In genomic region chr1:191352786-191353488, GRCm38 (mm10) we compare ENCODE assay signal across 9 mouse cellular contexts. TPM values are rescaled to one million over a fixed set of nuclear protein-coding genes. Genes with fewer than 3 reads are reported as not detected.
A peak's percentile ranks its signal among the peaks of the same experiment; 100 is the strongest.
DNase-seq lines count a peak whose midpoint lies in the region; ATAC-seq and TF ChIP-seq lines count a peak whose summit lies in the region.
"Had no signal": no experiment of that assay in that cellular context is flagged by ENCODE, and none has a peak within 500 bp of the region (broad histone marks: within the 10 kb centered on the region; RNA-seq: fewer than 3 reads in every experiment).

No protein-coding gene starts in this region.

- WGBS in midbrain, postnatal 0 days = 62% methylated on average over 14 of the region's 14 CpGs
- WGBS in midbrain, embryonic 10.5 days = 76% methylated on average over 14 of the region's 14 CpGs
- 58% methylated on average over 14 of the region's 14 CpGs for WGBS in heart, embryonic 13.5 days
- WGBS in limb, embryonic 10.5 days = 78% methylated on average over 14 of the region's 14 CpGs

- H3K27ac ChIP-seq in midbrain, postnatal 0 days (ENCODE audit: low read depth, low read length) = no peak overlapping the region
- no peak overlapping the region for H3K27ac ChIP-seq in midbrain, embryonic 10.5 days (replicated peaks)
- H3K27ac ChIP-seq in heart, embryonic 13.5 days (replicated peaks) = 0 out of 2 replicates have a peak overlapping the region, but pooled peaks have one; percentile 29
- peak overlapping the region; percentile 75; the same call in 1 of the 2 replicates for H3K27ac ChIP-seq in limb, embryonic 10.5 days
- H3K27ac ChIP-seq: neural tube, embryonic 12.5 days had no signal

- peak; percentile 75 for DNase-seq in adrenal gland, postnatal 10 days
- DNase-seq in adrenal gland, adult 8-10 months = no peak
- peak; percentile 76 for DNase-seq in midbrain, postnatal 0 days (ENCODE audit: low spot score)
- DNase-seq in midbrain, embryonic 10.5 days (ENCODE audit: low spot score) = no peak
- peak; percentile 63 to 85 for DNase-seq in cerebellum, postnatal 14 days
- peak; percentile 58 for DNase-seq in limb, embryonic 10.5 days (ENCODE audit: low spot score)
- peak; percentile 34 for DNase-seq in retina, postnatal 7 days (ENCODE audit: low read depth, low spot score)

- no peaks in the 10 kb centered on the region for H3K27me3 ChIP-seq in midbrain, postnatal 0 days (ENCODE audit: insufficient read depth, low read length)
- H3K27me3 ChIP-seq in midbrain, embryonic 10.5 days (ENCODE audit: low read depth, poor library complexity, severe bottlenecking) = no peaks in the 10 kb centered on the region
- H3K27me3 ChIP-seq in heart, embryonic 13.5 days (replicated peaks) = no peaks in the 10 kb centered on the region
- no peaks in the 10 kb centered on the region for H3K27me3 ChIP-seq in limb, embryonic 10.5 days (ENCODE audit: low read depth, poor library complexity, severe bottlenecking)
- H3K27me3 ChIP-seq: neural tube, embryonic 12.5 days had no signal

- H3K4me3 ChIP-seq in midbrain, postnatal 0 days (ENCODE audit: low read depth, low read length) = no peak overlapping the region
- H3K4me3 ChIP-seq in midbrain, embryonic 10.5 days = no peak overlapping the region
- no peak overlapping the region for H3K4me3 ChIP-seq in heart, embryonic 13.5 days
- H3K4me3 ChIP-seq in limb, embryonic 10.5 days = no peak overlapping the region
- H3K4me3 ChIP-seq: neural tube, embryonic 12.5 days had no signal

- H3K36me3 ChIP-seq in midbrain, postnatal 0 days (ENCODE audit: insufficient read depth, low read length) = peaks cover 54% of the 10 kb centered on the region
- peaks cover 96% of the 10 kb centered on the region for H3K36me3 ChIP-seq in midbrain, embryonic 10.5 days
- H3K36me3 ChIP-seq in heart, embryonic 13.5 days = peaks cover 92% of the 10 kb centered on the region
- H3K36me3 ChIP-seq in limb, embryonic 10.5 days = peaks cover 89% of the 10 kb centered on the region

- H3K4me2 ChIP-seq in midbrain, postnatal 0 days (ENCODE audit: low read depth, low read length, poor library complexity, severe bottlenecking) = no peak overlapping the region
- no peak overlapping the region for H3K4me2 ChIP-seq in heart, embryonic 13.5 days
- H3K4me2 ChIP-seq: neural tube, embryonic 12.5 days had no signal

- no peaks in the 10 kb centered on the region for H3K9me3 ChIP-seq in midbrain, postnatal 0 days (ENCODE audit: low read length)
- H3K9me3 ChIP-seq in midbrain, embryonic 10.5 days (replicated peaks) = no peaks in the 10 kb centered on the region
- no peaks in the 10 kb centered on the region for H3K9me3 ChIP-seq in heart, embryonic 13.5 days
- H3K9me3 ChIP-seq in limb, embryonic 10.5 days (replicated peaks) = no peaks in the 10 kb centered on the region
- H3K9me3 ChIP-seq: neural tube, embryonic 12.5 days had no signal

- ATAC-seq in midbrain, postnatal 0 days (ENCODE audit: low FRiP score) = no peak
- ATAC-seq in heart, embryonic 13.5 days (ENCODE audit: extremely low read depth, insufficient number of reproducible peaks, low FRiP score, low TSS enrichment) = no peak

- no peaks in the 10 kb centered on the region for H3K4me1 ChIP-seq in midbrain, postnatal 0 days (ENCODE audit: insufficient read depth, low read length)
- H3K4me1 ChIP-seq in midbrain, embryonic 10.5 days = no peaks in the 10 kb centered on the region
- H3K4me1 ChIP-seq in heart, embryonic 13.5 days = peaks cover 35% of the 10 kb centered on the region
- H3K4me1 ChIP-seq in limb, embryonic 10.5 days = peaks cover 24% of the 10 kb centered on the region
- H3K4me1 ChIP-seq: neural tube, embryonic 12.5 days had no signal

- peak; percentile 71 for TF ChIP-seq CTCF in midbrain, postnatal 0 days (IDR thresholded peaks at IDR 0.05)

- no peak overlapping the region for H3K9ac ChIP-seq in midbrain, postnatal 0 days (replicated peaks; ENCODE audit: low read length, poor library complexity, severe bottlenecking)
- H3K9ac ChIP-seq in heart, embryonic 13.5 days = no peak overlapping the region
- H3K9ac ChIP-seq: neural tube, embryonic 12.5 days had no signal

RNA-seq across cellular contexts. Expression of gene Tmem206, which starts 27.2 kb away (rescaled TPM):
- 1 to 10 TPM; 5.8 to 6.7 TPM for total RNA-seq in adrenal gland, postnatal 10 days (2021)
- total RNA-seq in adrenal gland, adult 8-10 months (2022) = 1 to 10 TPM; 6.0 to 9.2 (median 8.4) TPM
- total RNA-seq in midbrain, postnatal 0 days (2014; rRNA removed) = 19.7 and 23.2 TPM in 2 replicates
- polyA plus RNA-seq in midbrain, postnatal 0 days (2015; fragmentation: Nextera tagmentation; extraction: Ambion mirVana) = 27.6 and 28.3 TPM in 2 replicates
- polyA plus RNA-seq in midbrain, embryonic 10.5 days (2016; fragmentation: Nextera tagmentation; extraction: Ambion mirVana) = 32.3 and 34.9 TPM in 2 replicates
- polyA plus RNA-seq in heart, embryonic 13.5 days (2015; fragmentation: Nextera tagmentation; extraction: Ambion mirVana) = 16.2 and 17.6 TPM in 2 replicates
- polyA plus RNA-seq in limb, embryonic 10.5 days (2016; fragmentation: Nextera tagmentation; extraction: Ambion mirVana) = 25.6 and 27.0 TPM in 2 replicates

RNA-seq across cellular contexts. Expression of gene Nenf, which starts 34.9 kb away (rescaled TPM):
- 10 to 100 TPM; 97.5 to 97.6 TPM for total RNA-seq in adrenal gland, postnatal 10 days (2021)
- 100 to 1,000 TPM in 2 of 4 experiments, 10 to 100 TPM in 2; 82.9 to 112 (median 103) TPM for total RNA-seq in adrenal gland, adult 8-10 months (2022)
- total RNA-seq in midbrain, postnatal 0 days (2014; rRNA removed) = 168 and 184 TPM in 2 replicates
- 185 and 200 TPM in 2 replicates for polyA plus RNA-seq in midbrain, postnatal 0 days (2015; fragmentation: Nextera tagmentation; extraction: Ambion mirVana)
- 49.4 and 63.5 TPM in 2 replicates for polyA plus RNA-seq in midbrain, embryonic 10.5 days (2016; fragmentation: Nextera tagmentation; extraction: Ambion mirVana)
- 98.9 and 104 TPM in 2 replicates for polyA plus RNA-seq in heart, embryonic 13.5 days (2015; fragmentation: Nextera tagmentation; extraction: Ambion mirVana)
- polyA plus RNA-seq in limb, embryonic 10.5 days (2016; fragmentation: Nextera tagmentation; extraction: Ambion mirVana) = 50.3 and 53.7 TPM in 2 replicates

RNA-seq across cellular contexts. Expression of gene Ppp2r5a, which starts 50.1 kb away (rescaled TPM):
- 100 to 1,000 TPM; 225 TPM for total RNA-seq in adrenal gland, postnatal 10 days (2021)
- total RNA-seq in adrenal gland, adult 8-10 months (2022) = 100 to 1,000 TPM in 3 of 4 experiments, 10 to 100 TPM in 1; 91.2 to 155 (median 133) TPM
- 39.1 and 63.2 TPM in 2 replicates for total RNA-seq in midbrain, postnatal 0 days (2014; rRNA removed)
- 9.8 and 10.6 TPM in 2 replicates for polyA plus RNA-seq in midbrain, postnatal 0 days (2015; fragmentation: Nextera tagmentation; extraction: Ambion mirVana)
- 8.5 and 11.8 TPM in 2 replicates for polyA plus RNA-seq in midbrain, embryonic 10.5 days (2016; fragmentation: Nextera tagmentation; extraction: Ambion mirVana)
- polyA plus RNA-seq in heart, embryonic 13.5 days (2015; fragmentation: Nextera tagmentation; extraction: Ambion mirVana) = 21.2 and 22.6 TPM in 2 replicates
- 11.3 and 14.4 TPM in 2 replicates for polyA plus RNA-seq in limb, embryonic 10.5 days (2016; fragmentation: Nextera tagmentation; extraction: Ambion mirVana)

Comparison
In these comparisons a context has a peak if more than half of its experiments do, and no peak if none do; other contexts are left out.
1. DNase-seq: peak in adrenal gland, postnatal 10 days (single experiment), midbrain, postnatal 0 days (single experiment), cerebellum, postnatal 14 days (2 of 2), limb, embryonic 10.5 days (single experiment) and retina, postnatal 7 days (single experiment); none in adrenal gland, adult 8-10 months (single experiment) and midbrain, embryonic 10.5 days (single experiment).
2. H3K27ac ChIP-seq: peak in heart, embryonic 13.5 days (single experiment) and limb, embryonic 10.5 days (single experiment); none in midbrain, postnatal 0 days (single experiment) and midbrain, embryonic 10.5 days (single experiment).